Mouse (Mus musculus): ENCODE results near the gene Arg1. TPM values are rescaled to one million over a fixed set of nuclear protein-coding genes. Genes with fewer than 3 reads are reported as not detected.

The Arg1 gene
- total RNA-seq (2015; ENCODE audit: low replicate concordance) (1.3 TPM in 1 of 2 replicates, not detected in the other), total RNA-seq (2017; ENCODE audit: low replicate concordance) (0.51 and 2.3 TPM in 2 replicates)

DNA sequence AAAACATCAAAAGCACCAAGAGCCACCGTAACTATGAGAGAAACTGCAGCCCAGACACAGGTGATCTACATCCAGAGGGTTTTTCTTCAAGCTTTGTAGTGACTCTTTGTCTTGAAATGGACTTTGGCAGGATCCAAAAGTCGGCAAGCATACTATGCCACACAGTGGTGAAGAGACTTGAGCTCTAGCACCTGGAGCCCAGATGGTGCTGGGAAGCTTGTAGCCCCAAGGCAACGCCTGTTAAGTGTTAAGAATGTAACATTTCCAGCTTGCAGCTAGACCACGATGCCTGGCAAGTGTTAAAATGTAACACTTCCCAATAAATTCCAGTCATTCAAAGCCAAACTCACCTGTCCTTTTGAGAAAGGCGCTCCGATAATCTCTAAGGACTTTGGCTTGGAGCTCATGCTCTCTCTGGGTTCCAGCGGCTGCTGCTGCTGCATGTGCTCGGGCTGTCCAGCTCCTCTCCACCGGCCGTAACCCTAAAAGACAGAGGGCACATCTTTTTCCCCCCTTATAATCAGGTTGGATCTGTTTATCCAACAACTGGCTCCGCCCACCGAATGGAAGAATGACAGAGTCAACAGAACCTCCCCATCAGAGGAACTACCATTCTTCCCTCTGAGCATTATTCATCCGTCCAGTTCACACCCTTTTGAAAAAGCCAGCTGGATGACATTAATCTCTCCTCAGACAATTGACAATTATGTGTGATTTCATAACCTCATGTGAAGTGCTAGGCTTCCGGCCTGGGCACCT lies at the start of gene Arg1:
Arg1 (minus strand) TSS at position 523 of the 759 bp plus-strand sequence.
- no peak for ATAC-seq (replicated peaks; ENCODE audit: low FRiP score, poor library complexity, severe bottlenecking)

DNA sequence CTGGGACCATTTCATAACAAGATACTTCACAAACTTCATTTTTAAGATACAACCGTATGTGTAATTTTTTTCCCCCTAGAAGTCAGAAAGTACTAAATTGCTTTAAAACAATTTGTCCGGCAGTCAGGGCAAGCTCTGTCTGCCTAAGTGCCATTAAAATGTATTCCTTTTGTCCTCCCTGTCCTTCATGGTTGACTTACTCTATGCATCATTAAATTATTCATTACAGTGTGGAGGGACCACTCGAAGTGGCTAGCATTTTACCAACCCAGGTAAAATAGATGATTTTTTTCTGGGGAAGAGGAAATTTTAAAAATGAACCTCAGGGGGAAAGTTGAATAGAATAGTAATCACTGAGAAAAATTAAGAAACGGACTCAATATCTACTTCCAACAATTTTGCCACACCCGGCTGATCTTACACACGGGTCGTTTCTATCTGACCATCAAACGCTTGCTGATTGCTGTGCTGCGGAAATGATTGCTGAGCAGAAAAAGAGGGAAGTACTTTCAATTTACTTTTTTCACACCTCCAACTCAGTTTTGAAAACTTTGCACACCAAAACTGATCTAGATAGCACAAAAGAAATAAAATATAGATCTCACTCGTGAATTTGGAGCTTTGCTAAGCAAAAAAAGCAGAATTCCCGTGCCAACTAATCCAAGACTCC lies 46.7 kb upstream of the Arg1 start:
- no peak for ATAC-seq (replicated peaks; ENCODE audit: low FRiP score, poor library complexity, severe bottlenecking)

DNA sequence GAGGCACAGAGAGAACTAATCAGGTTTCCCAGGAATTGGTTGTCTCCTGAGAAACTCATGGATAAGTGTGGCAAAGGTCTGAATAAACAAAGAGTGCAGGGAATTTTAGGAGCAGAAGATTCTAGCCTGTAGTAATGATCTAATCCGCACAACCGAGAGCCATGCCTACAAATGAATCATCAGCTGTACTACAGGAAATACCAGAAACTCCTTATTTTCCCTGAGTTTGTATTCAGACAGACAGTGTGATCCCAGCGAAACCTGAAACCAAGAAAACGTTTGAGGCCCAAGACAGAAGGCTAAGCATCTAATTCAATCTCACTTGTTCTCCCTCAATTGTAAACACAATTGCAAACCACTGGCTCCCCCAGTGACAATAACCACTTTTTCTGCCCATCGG lies 46.1 kb upstream of the Arg1 start:
- no peak for ATAC-seq (replicated peaks; ENCODE audit: low FRiP score, poor library complexity, severe bottlenecking)

DNA sequence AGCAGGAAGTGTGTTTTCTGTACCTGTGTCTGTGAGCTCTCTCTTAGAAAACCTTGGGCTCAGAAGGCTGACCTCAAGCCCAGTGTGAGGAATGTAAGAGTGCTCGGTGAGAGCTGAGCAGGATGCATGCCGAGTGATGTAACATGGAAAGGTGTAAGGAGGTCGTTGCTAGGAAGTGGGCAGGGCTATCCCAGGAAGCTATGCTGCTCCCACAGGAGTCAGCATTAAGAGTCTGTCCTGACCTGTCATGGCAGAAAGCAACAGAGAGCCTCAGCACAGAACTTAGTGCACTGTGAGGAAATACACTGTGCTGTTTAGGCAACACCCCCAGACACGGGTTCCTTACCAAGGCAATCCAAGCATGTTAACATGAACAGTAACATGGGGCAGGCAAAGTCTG lies 45.6 kb upstream of the Arg1 start:
- ATAC-seq (replicated peaks; ENCODE audit: low FRiP score, poor library complexity, severe bottlenecking), result no peak

DNA sequence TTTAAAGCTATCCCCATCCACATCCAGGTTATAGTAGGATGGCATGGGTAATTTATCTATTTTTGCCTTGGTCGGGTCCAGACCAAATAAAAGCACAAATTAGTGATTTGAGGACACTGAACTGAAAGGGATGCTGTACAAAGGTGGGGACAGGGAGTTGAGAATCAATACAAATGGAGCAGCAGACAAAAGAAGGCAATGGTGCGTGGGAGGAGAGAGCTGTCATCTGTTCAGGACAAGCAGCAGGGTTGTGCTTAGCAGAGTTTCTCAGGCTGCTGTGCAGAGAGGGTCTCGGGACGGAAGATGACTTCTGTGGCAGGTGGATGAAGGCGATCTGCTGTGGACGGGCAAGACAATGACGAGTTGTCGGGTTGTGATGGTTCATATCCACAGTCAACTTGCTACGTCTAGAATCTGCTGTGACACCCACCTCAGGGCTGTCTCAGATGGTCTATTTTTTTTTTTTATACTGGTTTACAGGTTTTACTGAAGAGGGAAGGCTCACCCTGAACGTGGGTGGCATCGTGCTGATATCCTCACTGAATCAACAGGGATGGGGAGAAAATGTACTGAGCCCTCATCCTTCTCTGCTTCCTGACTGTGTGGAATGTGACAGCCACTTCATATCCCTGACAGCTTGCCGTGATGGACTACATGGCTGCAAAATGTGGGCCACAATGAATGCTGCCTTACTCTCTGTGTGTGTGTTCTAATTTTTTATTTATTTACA lies 38.7 kb upstream of the Arg1 start:
- no peak for ATAC-seq (replicated peaks; ENCODE audit: low FRiP score, poor library complexity, severe bottlenecking)

- ATAC-seq (replicated peaks; ENCODE audit: low FRiP score, poor library complexity, severe bottlenecking), result no peak
Measured at GRCm38 (mm10) chr10:24961889-24962288, 34.6 kb upstream of the Arg1 start.

DNA sequence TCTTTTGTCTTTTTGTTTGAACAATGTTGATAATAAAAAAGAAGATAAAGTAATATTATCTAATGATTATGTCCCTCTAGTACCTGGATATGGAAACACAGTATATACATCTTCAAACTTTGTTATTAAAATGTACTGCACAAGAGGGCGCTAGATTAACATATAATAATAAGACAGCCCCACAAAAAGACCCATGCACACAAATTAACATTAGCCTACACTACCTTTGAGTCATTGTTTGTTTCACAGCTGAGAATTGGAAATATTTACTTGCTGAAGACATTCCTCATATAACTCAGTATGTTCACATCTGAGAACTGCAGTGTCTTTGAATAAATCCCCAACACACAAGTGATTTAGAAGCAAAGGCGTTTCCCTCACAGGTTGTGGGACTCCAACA lies 33.8 kb upstream of the Arg1 start:
- ATAC-seq (replicated peaks; ENCODE audit: low FRiP score, poor library complexity, severe bottlenecking), result no peak

GRCm38 (mm10) chr10:24959043-24959916 lies 32.0 kb upstream of the Arg1 start:
- ATAC-seq (replicated peaks; ENCODE audit: low FRiP score, poor library complexity, severe bottlenecking), result no peak

DNA sequence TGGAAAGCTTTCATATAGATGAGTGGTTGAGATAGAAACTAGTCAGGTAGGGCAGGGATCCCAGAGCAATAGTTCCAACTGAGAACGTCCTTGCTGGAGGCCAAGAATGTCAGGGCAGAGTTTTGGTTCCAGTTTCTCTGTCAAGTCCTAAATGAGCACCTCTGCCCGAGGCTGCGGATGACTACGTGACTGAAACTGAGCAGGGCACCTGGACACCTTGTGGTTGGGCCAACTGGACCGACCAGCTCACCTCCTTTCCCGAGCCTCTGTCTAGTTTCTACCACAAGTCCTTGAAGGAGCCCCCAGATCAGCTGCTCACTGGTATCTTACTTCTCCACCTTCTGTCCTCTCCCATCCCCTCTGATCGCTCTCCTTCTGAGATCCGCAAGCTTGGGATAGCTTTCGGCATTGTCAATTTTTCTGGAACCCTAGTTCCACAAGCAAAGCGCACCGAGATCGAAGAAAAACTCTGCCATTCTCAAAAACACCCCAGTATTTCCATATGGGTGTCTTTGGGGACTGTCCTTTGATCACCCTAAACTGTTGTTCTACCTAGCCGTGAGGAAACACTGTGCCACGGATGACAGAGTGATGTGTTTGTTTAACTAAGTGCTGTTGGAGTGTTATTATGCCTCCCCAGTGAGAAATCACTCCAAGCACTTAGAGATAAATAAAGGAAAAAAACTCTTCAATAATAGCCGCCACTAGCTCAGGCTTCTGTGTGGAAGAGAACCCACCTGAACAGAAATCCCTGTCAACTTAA lies 31.2 kb upstream of the Arg1 start:
- no peak for ATAC-seq (replicated peaks; ENCODE audit: low FRiP score, poor library complexity, severe bottlenecking)

- no peak for ATAC-seq (replicated peaks; ENCODE audit: low FRiP score, poor library complexity, severe bottlenecking)
Measured at GRCm38 (mm10) chr10:24953876-24954275, 26.6 kb upstream of the Arg1 start.

DNA sequence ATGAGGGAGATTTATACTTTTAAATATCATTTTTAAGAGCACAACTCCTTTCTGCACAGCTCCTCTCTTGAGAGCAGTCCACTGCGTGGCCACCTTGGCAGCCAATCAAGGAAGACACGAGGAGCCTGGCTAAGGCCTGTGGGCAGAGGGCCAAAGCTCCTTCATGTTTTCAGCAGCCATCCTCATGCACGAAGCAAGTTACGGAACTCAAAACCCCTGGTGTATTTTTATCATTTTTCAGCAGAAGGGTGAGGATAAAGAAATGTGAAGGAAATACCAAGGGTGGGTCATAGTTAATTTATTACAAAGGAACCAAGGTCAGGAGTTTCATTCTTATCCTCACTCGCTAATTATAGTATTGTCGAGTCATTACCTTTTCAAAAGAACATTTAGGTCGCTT lies 25.3 kb upstream of the Arg1 start:
- no peak for ATAC-seq (replicated peaks; ENCODE audit: low FRiP score, poor library complexity, severe bottlenecking)

GRCm38 (mm10) chr10:24951575-24951974 lies 24.3 kb upstream of the Arg1 start:
- ATAC-seq (replicated peaks; ENCODE audit: low FRiP score, poor library complexity, severe bottlenecking), result no peak

GRCm38 (mm10) chr10:24950223-24950622 lies 22.9 kb upstream of the Arg1 start:
- no peak for ATAC-seq (replicated peaks; ENCODE audit: low FRiP score, poor library complexity, severe bottlenecking)

GRCm38 (mm10) chr10:24948278-24948677 lies 21.0 kb upstream of the Arg1 start:
- no peak for ATAC-seq (replicated peaks; ENCODE audit: low FRiP score, poor library complexity, severe bottlenecking)

GRCm38 (mm10) chr10:24947871-24948270 lies 20.6 kb upstream of the Arg1 start:
- no peak for ATAC-seq (replicated peaks; ENCODE audit: low FRiP score, poor library complexity, severe bottlenecking)

DNA sequence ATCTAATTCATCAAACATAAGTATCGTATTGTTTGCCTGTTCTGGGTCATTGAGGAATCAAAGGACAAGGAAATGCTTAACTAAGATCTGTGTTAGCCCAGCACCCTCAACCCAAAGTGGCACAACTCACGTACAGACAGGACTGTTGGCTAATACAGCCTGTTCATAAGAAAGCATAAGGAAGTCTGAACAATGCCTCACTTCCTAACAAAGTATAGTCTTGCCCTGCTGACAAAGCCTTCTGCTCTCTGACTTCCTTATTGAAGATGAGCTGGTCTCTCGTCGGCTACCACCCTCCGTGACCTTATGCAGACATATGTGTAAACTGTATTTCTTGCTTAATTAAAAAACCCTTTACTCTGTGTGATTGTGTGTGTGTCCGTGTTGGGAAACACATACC lies 2.9 kb upstream of the Arg1 start:
- ATAC-seq (replicated peaks; ENCODE audit: low FRiP score, poor library complexity, severe bottlenecking), result no peak

- no peak for ATAC-seq (replicated peaks; ENCODE audit: low FRiP score, poor library complexity, severe bottlenecking)
Measured at GRCm38 (mm10) chr10:24928072-24928471, 788 bp upstream of the Arg1 start.

- no peak for ATAC-seq (replicated peaks; ENCODE audit: low FRiP score, poor library complexity, severe bottlenecking)
Measured at GRCm38 (mm10) chr10:24926380-24926779, 904 bp downstream of the Arg1 start.

DNA sequence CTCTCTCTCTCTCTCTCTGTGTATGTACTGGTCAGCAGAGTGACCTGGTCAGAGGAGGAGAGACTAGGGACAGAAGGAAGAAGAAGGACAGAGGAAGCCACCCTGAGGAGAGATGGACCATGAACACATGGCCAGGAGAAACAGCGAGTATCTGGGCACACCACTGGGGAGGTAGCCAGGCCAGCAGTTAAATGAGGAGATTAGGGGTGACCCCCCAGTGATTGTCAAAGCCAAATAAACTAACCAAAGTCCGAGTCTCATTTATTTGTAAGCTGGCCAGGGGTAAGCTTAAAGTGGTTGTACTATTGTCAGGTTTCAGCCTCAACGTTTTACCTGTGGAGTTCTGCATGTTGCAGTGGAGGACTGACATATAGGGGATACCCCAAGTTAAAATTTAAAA lies 3.0 kb downstream of the Arg1 start:
- ATAC-seq (replicated peaks; ENCODE audit: low FRiP score, poor library complexity, severe bottlenecking), result no peak

Measured in erythroid progenitor cell, adult 5-6 weeks (primary cell).